In the genomic region with DNA sequence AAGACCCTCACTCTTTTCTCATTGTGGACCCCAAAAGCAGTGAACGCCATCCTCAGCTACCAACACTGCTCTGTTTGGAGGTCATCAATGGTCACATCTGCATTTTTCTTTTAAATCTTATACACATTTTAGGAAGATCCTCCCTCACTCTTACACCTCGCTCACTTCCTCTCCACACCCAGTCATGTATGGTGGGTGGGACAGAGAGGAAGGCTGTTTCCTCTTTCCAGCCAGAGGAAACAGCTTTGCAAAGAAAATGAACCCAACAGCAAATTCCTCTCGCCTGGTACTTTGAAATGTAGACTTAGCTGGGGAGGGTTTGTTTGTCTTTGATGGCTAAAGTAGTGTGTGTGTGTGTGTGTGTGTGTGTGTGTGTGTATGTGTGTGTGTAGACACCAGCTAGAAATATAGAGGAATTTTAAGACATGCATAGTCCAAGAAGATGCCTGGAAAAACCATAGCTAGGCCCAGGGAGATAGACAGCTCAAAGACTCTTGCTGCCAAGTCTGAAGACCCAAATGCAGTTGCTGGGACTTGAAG, we compare ENCODE assay signal across 14 mouse cellular contexts. TPM values are rescaled to one million over a fixed set of nuclear protein-coding genes. Genes with fewer than 3 reads are reported as not detected.
DNase-seq lines count a peak whose midpoint lies in the region; ATAC-seq lines count a peak whose summit lies in the region.
"Had no signal": no experiment of that assay in that cellular context is flagged by ENCODE, and none has a peak within 500 bp of the region (broad histone marks: within the 10 kb centered on the region; RNA-seq: fewer than 3 reads in every experiment).

No protein-coding gene starts in this region.

- intact Hi-C loops in heart, postnatal 10 days (cut with DNase I), result no loop called here

- WGBS in liver, embryonic 13.5 days (ENCODE audit: insufficient replicate concordance), result 34% methylated on average over 3 of the region's 3 CpGs
- 50% methylated on average over 3 of the region's 3 CpGs for WGBS in liver, embryonic 11.5 days
- 67% methylated on average over 3 of the region's 3 CpGs for WGBS in stomach, embryonic 14.5 days

- H3K36me3 ChIP-seq in liver, embryonic 13.5 days, result no peaks in the 10 kb centered on the region
- H3K36me3 ChIP-seq in liver, embryonic 11.5 days (ENCODE audit: control insufficient read depth, insufficient read depth, low read length), result no peaks in the 10 kb centered on the region
- no peaks in the 10 kb centered on the region for H3K36me3 ChIP-seq in stomach, embryonic 14.5 days (ENCODE audit: control insufficient read depth, insufficient read depth, low read length)
- H3K36me3 ChIP-seq: hindbrain, embryonic 10.5 days had no signal

- no peaks in the 10 kb centered on the region for H3K9me3 ChIP-seq in liver, embryonic 13.5 days (replicated peaks)
- no peaks in the 10 kb centered on the region for H3K9me3 ChIP-seq in liver, embryonic 11.5 days (ENCODE audit: control insufficient read depth, low read length)
- no peaks in the 10 kb centered on the region; the same call in 1 of the 2 replicates for H3K9me3 ChIP-seq in stomach, embryonic 14.5 days (ENCODE audit: control insufficient read depth, low read depth, low read length)
- H3K9me3 ChIP-seq: hindbrain, embryonic 10.5 days had no signal

- peak; percentile 95 for DNase-seq in heart, adult 11 months
- no peak for DNase-seq in heart, postnatal 10 days
- DNase-seq in liver, embryonic 13.5 days, result no peak
- no peak for DNase-seq in liver, embryonic 11.5 days (ENCODE audit: low spot score)
- no peak for DNase-seq in adipocyte (ENCODE audit: low spot score)
- no peak for DNase-seq in left cerebral cortex, adult 9 months (ENCODE audit: low spot score in 2 of 2)
- DNase-seq: adrenal gland, adult 8-10 months; cerebellum, adult 11 months; embryo, embryonic 11 days; kidney, adult 2 months had no signal

- H3K9ac ChIP-seq in liver, embryonic 13.5 days, result no peak overlapping the region
- H3K9ac ChIP-seq in liver, embryonic 11.5 days (ENCODE audit: low read depth, low read length), result no peak overlapping the region
- H3K9ac ChIP-seq in stomach, embryonic 14.5 days (replicated peaks; ENCODE audit: low read depth, low read length), result no peak overlapping the region
- H3K9ac ChIP-seq: liver, embryonic 14.5 days had no signal

- H3K4me1 ChIP-seq in liver, embryonic 13.5 days (replicated peaks), result peaks cover 11% of the 10 kb centered on the region
- no peaks in the 10 kb centered on the region for H3K4me1 ChIP-seq in liver, embryonic 11.5 days (replicated peaks; ENCODE audit: control insufficient read depth, insufficient read depth, low read length)
- H3K4me1 ChIP-seq in stomach, embryonic 14.5 days (ENCODE audit: control insufficient read depth, insufficient read depth, low read length), result peaks cover 17% of the 10 kb centered on the region; the same call in 1 of the 2 replicates
- H3K4me1 ChIP-seq: hindbrain, embryonic 10.5 days had no signal

- no peaks in the 10 kb centered on the region for H3K27me3 ChIP-seq in liver, embryonic 13.5 days
- no peaks in the 10 kb centered on the region for H3K27me3 ChIP-seq in liver, embryonic 11.5 days (replicated peaks; ENCODE audit: control insufficient read depth, insufficient read depth, low read length)
- no peaks in the 10 kb centered on the region for H3K27me3 ChIP-seq in stomach, embryonic 14.5 days (ENCODE audit: control insufficient read depth, insufficient read depth, low read length)

- no peak overlapping the region for H3K4me3 ChIP-seq in liver, embryonic 13.5 days (replicated peaks)
- H3K4me3 ChIP-seq in liver, embryonic 11.5 days (ENCODE audit: low read depth, low read length), result no peak overlapping the region
- H3K4me3 ChIP-seq in stomach, embryonic 14.5 days (ENCODE audit: low read depth, low read length), result no peak overlapping the region
- H3K4me3 ChIP-seq: hindbrain, embryonic 10.5 days had no signal

- 0 out of 2 replicates have a peak overlapping the region, but pooled peaks have one; percentile 1 for H3K27ac ChIP-seq in liver, embryonic 13.5 days
- H3K27ac ChIP-seq in liver, embryonic 11.5 days (ENCODE audit: low read depth, low read length), result no peak overlapping the region
- H3K27ac ChIP-seq in stomach, embryonic 14.5 days (ENCODE audit: low read length), result no peak overlapping the region
- H3K27ac ChIP-seq: hindbrain, embryonic 10.5 days; liver, embryonic 14.5 days had no signal

- H3K4me2 ChIP-seq in liver, embryonic 13.5 days, result no peak overlapping the region
- H3K4me2 ChIP-seq in liver, embryonic 11.5 days, result no peak overlapping the region
- H3K4me2 ChIP-seq in stomach, embryonic 14.5 days (replicated peaks; ENCODE audit: low read depth, low read length), result no peak overlapping the region

- ATAC-seq in liver, embryonic 13.5 days (ENCODE audit: low read depth), result no peak
- ATAC-seq in liver, embryonic 11.5 days (replicated peaks; ENCODE audit: low FRiP score), result no peak
- peak; percentile 40; the same call in 1 of the 2 replicates for ATAC-seq in common myeloid progenitor, adult 5-6 weeks (replicated peaks; ENCODE audit: low read depth, poor library complexity, severe bottlenecking)
- 0 out of 2 replicates have a peak, but pooled peaks have one; percentile 20 for ATAC-seq in stomach, embryonic 14.5 days (ENCODE audit: insufficient number of reproducible peaks, insufficient read depth, low FRiP score, low read depth)

RNA-seq across cellular contexts. Expression of gene Snx9, which starts 33.2 kb away (rescaled TPM):
- total RNA-seq in heart, postnatal 10 days (2021), result 10 to 100 TPM; 37.7 to 41.0 TPM
- 12.2 and 14.1 TPM in 2 replicates for polyA plus RNA-seq in liver, embryonic 13.5 days (2015; fragmentation: Nextera tagmentation; extraction: Ambion mirVana)
- 31.2 and 35.4 TPM in 2 replicates for polyA plus RNA-seq in liver, embryonic 11.5 days (2014; fragmentation: Nextera tagmentation; extraction: Ambion mirVana)
- 28.0 and 36.5 TPM in 2 replicates for total RNA-seq in common myeloid progenitor, adult 5-6 weeks (2017)
- 39.9 and 40.5 TPM in 2 replicates for polyA plus RNA-seq in stomach, embryonic 14.5 days (2014; fragmentation: Nextera tagmentation; extraction: Ambion mirVana)

Comparison
In these comparisons a context has a peak if more than half of its experiments do, and no peak if none do; other contexts are left out.
1. ATAC-seq: peak in common myeloid progenitor, adult 5-6 weeks (single experiment) and stomach, embryonic 14.5 days (single experiment); none in liver, embryonic 13.5 days (single experiment) and liver, embryonic 11.5 days (single experiment).